Mouse (Mus musculus) heart, adult 2 months (tissue): ENCODE results near the gene Olfr907. TPM values are rescaled to one million over a fixed set of nuclear protein-coding genes. Genes with fewer than 3 reads are reported as not detected.

Experiments used
- DNase-seq, 2 experiments: peaks; one replicate each; pipeline ENCODE4 v3.0.0; 2021
- H3K27ac ChIP-seq: fragments of 200-600 bp; 2 replicates; pipeline ENCODE4 v1.8.1; 2022
- H3K27me3 ChIP-seq: fragments of 200-500 bp; 2 replicates; pipeline ENCODE4 v1.6.1; 2012; ENCODE audit warnings: mild to moderate bottlenecking, low read length, inconsistent platforms, mixed read lengths; ENCODE audit not compliant: control insufficient read depth, insufficient read depth
- H3K36me3 ChIP-seq: fragments of 200-500 bp; 2 replicates; pipeline ENCODE4 v1.6.1; 2012; ENCODE audit warnings: low read length, inconsistent platforms; ENCODE audit not compliant: control insufficient read depth, insufficient read depth
- H3K4me1 ChIP-seq: fragments of 200-500 bp; 2 replicates; pipeline ENCODE4 v1.6.1; 2011; ENCODE audit warnings: low read length; ENCODE audit not compliant: control insufficient read depth, insufficient read depth
- H3K4me3 ChIP-seq: fragments of 200-600 bp; 2 replicates; pipeline ENCODE4 v1.8.1; 2022
- H3K79me2 ChIP-seq: fragments of 200-500 bp; replicated peaks from 2 replicates; pipeline ENCODE4 v1.6.1; 2012; ENCODE audit warnings: mild to moderate bottlenecking, inconsistent platforms, low read length, moderate library complexity, mixed read lengths; ENCODE audit not compliant: control insufficient read depth, insufficient read depth
- H3K9ac ChIP-seq: fragments of 200-500 bp; 2 replicates; pipeline ENCODE4 v1.6.1; 2012; ENCODE audit warnings: low read depth, mild to moderate bottlenecking, control low read depth, inconsistent platforms, low read length, mixed read lengths
- CTCF ChIP-seq: fragments of 200-600 bp; IDR thresholded peaks from 2 replicates; pipeline ENCODE4 v1.8.1; 2022; ENCODE audit warnings: antibody characterized with exemption, mild to moderate bottlenecking, moderate library complexity
- EP300 ChIP-seq: fragments of 200-500 bp; IDR thresholded peaks from 2 replicates; pipeline ENCODE4 v1.6.1; 2011; ENCODE audit warnings: low read depth, low read length, control low read depth; ENCODE audit not compliant: insufficient read depth
- POLR2A ChIP-seq: fragments of 200-500 bp; IDR thresholded peaks from 2 replicates; pipeline ENCODE4 v1.6.1; 2011; ENCODE audit warnings: mild to moderate bottlenecking, low read depth, low read length, control low read depth; ENCODE audit not compliant: insufficient read depth
- WGBS: fragments of 180-500 bp; shearing (Covaris S2); methylation state at CpG from one replicate; pipeline ENCODE4 v1.1.7; 2018; 5-methylcytosine and 5-hydroxymethylcytosine counted together
- intact Hi-C: fragments of 180-260 bp; cut with DNase I; formaldehyde crosslinking; loops from one replicate; pipeline ENCODE4 v1.15.1; 2025
- polyA plus RNA-seq: library from polyadenylated mRNA; depleted of rRNA; stranded (reverse); fragments of >200 nt; gene quantifications from 2 replicates; pipeline ENCODE4 v1.2.3, GENCODE M21; 2012; rRNA removed
- total RNA-seq, 2 experiments: library from RNA; stranded (reverse); gene quantifications; 2 replicates each; pipeline ENCODE4 v1.2.3; 2021

The Olfr907 gene
- total and polyA plus RNA-seq, 3 experiments: not detected

DNA sequence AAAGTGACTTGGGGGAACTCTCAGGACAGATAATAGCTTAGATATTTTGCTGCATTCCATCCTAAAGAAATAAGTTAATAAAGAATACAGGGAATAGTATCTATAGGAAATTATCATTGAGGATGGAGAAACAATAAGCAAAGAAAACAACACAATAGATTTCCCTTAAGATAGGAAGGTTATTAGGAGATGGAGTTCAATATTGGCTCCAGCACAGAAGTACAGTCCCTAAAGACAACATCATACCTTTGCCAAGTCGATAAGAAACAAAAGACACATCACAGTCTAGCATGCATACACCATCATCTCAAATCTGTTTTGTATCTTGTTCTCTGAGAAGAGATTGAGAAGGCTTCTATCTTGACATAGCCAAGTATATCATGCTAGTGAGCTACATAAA lies 25.7 kb downstream of the Olfr907 start, which contains the start of gene Olfr911-ps1:
TSS of gene Olfr911-ps1 (plus strand) at position 301 of the 400 bp plus-strand sequence.
- Histone ChIP-seq H3K79me2 (no peaks in the 10 kb centered on the region), H3K4me1 (no peaks in the 10 kb centered on the region), H3K36me3 (no peaks in the 10 kb centered on the region), H3K9ac (no peak within 1 kb of the TSS), H3K4me3 (no peak within 1 kb of the TSS), H3K27me3 (no peaks in the 10 kb centered on the region), H3K27ac (no peak within 1 kb of the TSS)
- 54% methylated on average over 1 of the region's 1 CpGs for WGBS
- no peak for DNase-seq
- intact Hi-C loops: no loop called here
- TF ChIP-seq EP300: no peak
- TF ChIP-seq CTCF: no peak
- no peak for TF ChIP-seq POLR2A

DNA sequence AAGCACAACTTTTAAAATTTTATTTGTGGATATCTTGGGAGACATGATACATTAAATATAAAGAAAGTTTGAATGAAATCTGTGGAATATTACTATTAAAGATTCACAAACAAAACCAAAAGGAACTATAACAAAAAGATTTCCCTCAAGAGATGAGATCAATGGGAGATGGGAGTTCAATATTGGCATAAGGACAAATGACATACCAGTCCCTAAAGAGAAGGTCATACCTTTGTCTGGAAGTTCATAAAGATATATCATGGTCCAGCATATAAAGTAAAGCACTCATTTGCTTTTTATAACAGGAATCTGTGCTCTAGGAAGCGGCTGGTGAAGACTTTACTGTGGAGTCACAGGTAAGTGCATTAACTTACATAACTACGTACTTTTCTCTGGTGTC lies 41.9 kb downstream of the Olfr907 start, which contains the start of gene Olfr910:
TSS of gene Olfr910 (plus strand) at position 301 of the 400 bp plus-strand sequence.
- H3K9ac ChIP-seq: no peak within 1 kb of the TSS
- intact Hi-C loops: no loop called here
- H3K4me3 ChIP-seq: no peak within 1 kb of the TSS
- no peaks in the 10 kb centered on the region for H3K27me3 ChIP-seq
- H3K27ac ChIP-seq: no peak within 1 kb of the TSS
- H3K36me3 ChIP-seq: no peaks in the 10 kb centered on the region
- H3K4me1 ChIP-seq: no peaks in the 10 kb centered on the region
- TF ChIP-seq POLR2A: no peak
- no peak for TF ChIP-seq CTCF
- TF ChIP-seq EP300: no peak
- H3K79me2 ChIP-seq: no peaks in the 10 kb centered on the region
- no peak for DNase-seq
- WGBS: 83% methylated on average over 2 of the region's 2 CpGs

Other genes with a start within 250 kb of the Olfr907 start
- gene Olfr143, start 243.0 kb upstream of the Olfr907 start, total RNA-seq: not detected
- gene Olfr143, start 243.0 kb upstream of the Olfr907 start, polyA plus RNA-seq: not detected in 2 replicates
- gene Olfr895, start 227.9 kb upstream of the Olfr907 start, total RNA-seq: not detected
- gene Olfr895, start 227.9 kb upstream of the Olfr907 start, polyA plus RNA-seq: not detected in 2 replicates
- not detected for gene Olfr896-ps1, start 204.7 kb upstream of the Olfr907 start, total RNA-seq
- not detected in 2 replicates for gene Olfr896-ps1, start 204.7 kb upstream of the Olfr907 start, polyA plus RNA-seq
- gene Olfr25, start 166.7 kb upstream of the Olfr907 start, total RNA-seq: not detected
- gene Olfr25, start 166.7 kb upstream of the Olfr907 start, polyA plus RNA-seq: not detected in 2 replicates
- gene Olfr898, start 147.4 kb upstream of the Olfr907 start, total RNA-seq: not detected
- gene Olfr898, start 147.4 kb upstream of the Olfr907 start, polyA plus RNA-seq: not detected in 2 replicates
- gene Olfr250, start 128.9 kb upstream of the Olfr907 start, total RNA-seq: not detected
- not detected in 2 replicates for gene Olfr250, start 128.9 kb upstream of the Olfr907 start, polyA plus RNA-seq
- not detected for gene Olfr251, start 118.7 kb upstream of the Olfr907 start, total RNA-seq
- gene Olfr251, start 118.7 kb upstream of the Olfr907 start, polyA plus RNA-seq: not detected in 2 replicates
- gene Olfr147, start 94.1 kb upstream of the Olfr907 start, total RNA-seq: not detected
- gene Olfr147, start 94.1 kb upstream of the Olfr907 start, polyA plus RNA-seq: not detected in 2 replicates
- not detected for gene Olfr901, start 66.3 kb upstream of the Olfr907 start, total RNA-seq
- gene Olfr901, start 66.3 kb upstream of the Olfr907 start, polyA plus RNA-seq: not detected in 2 replicates
- gene Olfr902, start 48.1 kb upstream of the Olfr907 start, total RNA-seq: not detected
- not detected in 2 replicates for gene Olfr902, start 48.1 kb upstream of the Olfr907 start, polyA plus RNA-seq
- not detected for gene Olfr904, start 32.7 kb upstream of the Olfr907 start, total RNA-seq
- gene Olfr904, start 32.7 kb upstream of the Olfr907 start, polyA plus RNA-seq: not detected in 2 replicates
- gene Olfr905, start 24.7 kb upstream of the Olfr907 start, total RNA-seq: not detected
- gene Olfr905, start 24.7 kb upstream of the Olfr907 start, polyA plus RNA-seq: not detected in 2 replicates
- not detected for gene Olfr906, start 8.7 kb upstream of the Olfr907 start, total RNA-seq
- gene Olfr906, start 8.7 kb upstream of the Olfr907 start, polyA plus RNA-seq: not detected in 2 replicates
- not detected for gene Olfr911-ps1, start 25.8 kb downstream of the Olfr907 start, total RNA-seq
- not detected in 2 replicates for gene Olfr911-ps1, start 25.8 kb downstream of the Olfr907 start, polyA plus RNA-seq
- not detected for gene Olfr910, start 42.0 kb downstream of the Olfr907 start, total RNA-seq
- gene Olfr910, start 42.0 kb downstream of the Olfr907 start, polyA plus RNA-seq: not detected in 2 replicates
- gene Olfr912, start 84.4 kb downstream of the Olfr907 start, total RNA-seq: not detected
- not detected in 2 replicates for gene Olfr912, start 84.4 kb downstream of the Olfr907 start, polyA plus RNA-seq
- not detected for gene Olfr913, start 97.0 kb downstream of the Olfr907 start, total RNA-seq
- gene Olfr913, start 97.0 kb downstream of the Olfr907 start, polyA plus RNA-seq: not detected in 2 replicates
- gene Olfr914, start 109.3 kb downstream of the Olfr907 start, total RNA-seq: not detected
- not detected in 2 replicates for gene Olfr914, start 109.3 kb downstream of the Olfr907 start, polyA plus RNA-seq
- not detected for gene Olfr916, start 164.1 kb downstream of the Olfr907 start, total RNA-seq
- not detected in 2 replicates for gene Olfr916, start 164.1 kb downstream of the Olfr907 start, polyA plus RNA-seq
- gene Olfr917, start 170.0 kb downstream of the Olfr907 start, total RNA-seq: not detected
- not detected in 2 replicates for gene Olfr917, start 170.0 kb downstream of the Olfr907 start, polyA plus RNA-seq
- gene Olfr918, start 178.8 kb downstream of the Olfr907 start, total RNA-seq: not detected
- not detected in 2 replicates for gene Olfr918, start 178.8 kb downstream of the Olfr907 start, polyA plus RNA-seq
- not detected for gene Olfr919, start 207.9 kb downstream of the Olfr907 start, total RNA-seq
- gene Olfr919, start 207.9 kb downstream of the Olfr907 start, polyA plus RNA-seq: not detected in 2 replicates
- 10 to 100 TPM; 24.8 to 31.6 TPM for gene Vwa5a, start 222.5 kb downstream of the Olfr907 start, total RNA-seq
- 13.3 and 27.1 TPM in 2 replicates for gene Vwa5a, start 222.5 kb downstream of the Olfr907 start, polyA plus RNA-seq